20 mouse cellular contexts compared by ENCODE assay signal in genomic region chr2:79172967-79173919, GRCm38 (mm10).
DNase-seq lines count a peak whose midpoint lies in the region; ATAC-seq and TF ChIP-seq lines count a peak whose summit lies in the region.
"Had no signal": no experiment of that assay in that cellular context is flagged by ENCODE, and none has a peak within 500 bp of the region (broad histone marks: within the 10 kb centered on the region; RNA-seq: fewer than 3 reads in every experiment).

No protein-coding gene starts in this region.

- H3K27ac ChIP-seq in spleen, adult 2 months (ENCODE audit: insufficient read depth, low read length), result peak overlapping the region; percentile 48
- peak overlapping the region; percentile 40 for H3K27ac ChIP-seq in liver, embryonic 13.5 days
- no peak overlapping the region for H3K27ac ChIP-seq in midbrain, postnatal 0 days (ENCODE audit: low read depth, low read length)
- H3K27ac ChIP-seq: embryonic facial prominence, embryonic 15.5 days; forebrain, embryonic 13.5 days; heart, embryonic 10.5 days; limb, embryonic 12.5 days; midbrain, embryonic 13.5 days had no signal

- H3K4me1 ChIP-seq in spleen, adult 2 months (ENCODE audit: control insufficient read depth, insufficient read depth, insufficient read length), result peaks cover 5% of the 10 kb centered on the region; the same call in 1 of the 2 replicates
- peaks cover 11% of the 10 kb centered on the region for H3K4me1 ChIP-seq in liver, embryonic 13.5 days (replicated peaks)
- H3K4me1 ChIP-seq in midbrain, postnatal 0 days (ENCODE audit: insufficient read depth, low read length), result no peaks in the 10 kb centered on the region
- H3K4me1 ChIP-seq: embryonic facial prominence, embryonic 15.5 days; limb, embryonic 12.5 days; midbrain, embryonic 13.5 days had no signal

- TF ChIP-seq CTCF in spleen, adult 2 months (IDR thresholded peaks at IDR 0.05; ENCODE audit: extremely low read depth, insufficient read depth, insufficient read length, insufficient replicate concordance), result no peak
- no peak for TF ChIP-seq CTCF in brain, embryonic 14.5 days (IDR thresholded peaks at IDR 0.05; ENCODE audit: borderline replicate concordance, extremely low read depth, insufficient read depth, insufficient read length)
- no peak for TF ChIP-seq CTCF in midbrain, postnatal 0 days (IDR thresholded peaks at IDR 0.05)

- no peak for TF ChIP-seq POLR2A in spleen, adult 2 months (IDR thresholded peaks at IDR 0.05; ENCODE audit: low read depth, low read length)
- no peak for TF ChIP-seq POLR2A in brain, embryonic 14.5 days (IDR thresholded peaks at IDR 0.05; ENCODE audit: borderline replicate concordance, extremely low read depth, insufficient read depth, insufficient read length, poor library complexity, severe bottlenecking)

- H3K36me3 ChIP-seq in spleen, adult 2 months (ENCODE audit: control insufficient read depth, insufficient read depth, low read length), result no peaks in the 10 kb centered on the region
- H3K36me3 ChIP-seq in liver, embryonic 13.5 days, result no peaks in the 10 kb centered on the region
- H3K36me3 ChIP-seq in midbrain, postnatal 0 days (ENCODE audit: insufficient read depth, low read length), result no peaks in the 10 kb centered on the region
- H3K36me3 ChIP-seq: embryonic facial prominence, embryonic 15.5 days; heart, embryonic 10.5 days; limb, embryonic 12.5 days; midbrain, embryonic 13.5 days had no signal

- no peak overlapping the region for H3K4me3 ChIP-seq in spleen, adult 2 months (ENCODE audit: extremely low read depth, insufficient read depth, insufficient read length)
- H3K4me3 ChIP-seq in liver, embryonic 13.5 days (replicated peaks), result no peak overlapping the region
- no peak overlapping the region for H3K4me3 ChIP-seq in midbrain, postnatal 0 days (ENCODE audit: low read depth, low read length)
- H3K4me3 ChIP-seq: embryonic facial prominence, embryonic 15.5 days; forebrain, embryonic 13.5 days; heart, embryonic 10.5 days; limb, embryonic 12.5 days; midbrain, embryonic 13.5 days had no signal

- WGBS in spleen, adult 2 months, result 70% methylated on average over 7 of the region's 7 CpGs
- 30% methylated on average over 7 of the region's 7 CpGs for WGBS in liver, embryonic 13.5 days (ENCODE audit: insufficient replicate concordance)
- 55% methylated on average over 7 of the region's 7 CpGs for WGBS in midbrain, postnatal 0 days

- H3K4me2 ChIP-seq in liver, embryonic 13.5 days, result peak overlapping the region; percentile 13; the same call in 1 of the 2 replicates
- H3K4me2 ChIP-seq in midbrain, postnatal 0 days (ENCODE audit: low read depth, low read length, poor library complexity, severe bottlenecking), result no peak overlapping the region
- H3K4me2 ChIP-seq: embryonic facial prominence, embryonic 15.5 days; forebrain, embryonic 13.5 days; limb, embryonic 12.5 days; midbrain, embryonic 13.5 days had no signal

- peak; percentile 80 for ATAC-seq in liver, embryonic 13.5 days (ENCODE audit: low read depth)
- ATAC-seq in midbrain, postnatal 0 days (ENCODE audit: low FRiP score), result no peak
- ATAC-seq: forebrain, embryonic 13.5 days; intestine, embryonic 16.5 days; midbrain, embryonic 13.5 days had no signal

- H3K27me3 ChIP-seq in spleen, adult 2 months (ENCODE audit: control insufficient read depth, insufficient read depth, low read length), result no peaks in the 10 kb centered on the region
- no peaks in the 10 kb centered on the region for H3K27me3 ChIP-seq in liver, embryonic 13.5 days
- H3K27me3 ChIP-seq in midbrain, postnatal 0 days (ENCODE audit: insufficient read depth, low read length), result no peaks in the 10 kb centered on the region
- H3K27me3 ChIP-seq: embryonic facial prominence, embryonic 15.5 days; forebrain, embryonic 13.5 days; limb, embryonic 12.5 days; midbrain, embryonic 13.5 days had no signal

- H3K9ac ChIP-seq in liver, embryonic 13.5 days, result no peak overlapping the region
- no peak overlapping the region for H3K9ac ChIP-seq in midbrain, postnatal 0 days (replicated peaks; ENCODE audit: low read length, poor library complexity, severe bottlenecking)
- H3K9ac ChIP-seq: embryonic facial prominence, embryonic 15.5 days; forebrain, embryonic 13.5 days; limb, embryonic 12.5 days; midbrain, embryonic 13.5 days had no signal

- no peaks in the 10 kb centered on the region for H3K9me3 ChIP-seq in liver, embryonic 13.5 days (replicated peaks)
- no peaks in the 10 kb centered on the region for H3K9me3 ChIP-seq in midbrain, postnatal 0 days (ENCODE audit: low read length)
- H3K9me3 ChIP-seq: embryonic facial prominence, embryonic 15.5 days; forebrain, embryonic 13.5 days; heart, embryonic 10.5 days; limb, embryonic 12.5 days; midbrain, embryonic 13.5 days had no signal

- peak in 1 of 2 experiments; percentile 3 for DNase-seq in spleen, adult 2 months (ENCODE audit: low read depth in 1 of 2, low spot score in 2 of 2)
- no peak for DNase-seq in spleen, postnatal 14 days (ENCODE audit: low spot score in 2 of 2)
- peak; percentile 43 for DNase-seq in brain, embryonic 14.5 days (ENCODE audit: low read depth)
- peak; percentile 20 for DNase-seq in liver, embryonic 13.5 days
- DNase-seq in naive thymus-derived CD4-positive, alpha-beta T cell, adult 2 months (ENCODE audit: low read depth), result peak; percentile 57
- DNase-seq in embryo, embryonic 11 days, result no peak
- DNase-seq in cerebellum, adult 18-20 months, result no peak
- no peak for DNase-seq in midbrain, postnatal 0 days (ENCODE audit: low spot score)
- DNase-seq: adrenal gland, postnatal 10 days; cerebellum, postnatal 36 days; heart, postnatal 4 days; kidney, postnatal 36 days; layer of hippocampus, postnatal 36 days; lung, postnatal 10 days had no signal

Comparison
In these comparisons a context has a peak if more than half of its experiments do, and no peak if none do; other contexts are left out.
1. DNase-seq: peak in brain, embryonic 14.5 days (single experiment), liver, embryonic 13.5 days (single experiment) and naive thymus-derived CD4-positive, alpha-beta T cell, adult 2 months (single experiment); none in spleen, postnatal 14 days (0 of 2), embryo, embryonic 11 days (single experiment), cerebellum, adult 18-20 months (0 of 2) and midbrain, postnatal 0 days (single experiment).